Mouse (Mus musculus) midbrain, embryonic 16.5 days (tissue): ENCODE results near the gene Ccdc116. TPM values are rescaled to one million over a fixed set of nuclear protein-coding genes. Genes with fewer than 3 reads are reported as not detected.
A peak's percentile ranks its signal among the peaks of the same experiment; 100 is the strongest.

Source experiments
- ATAC-seq: fragments of 200-750 bp; cut with Nextera tagmentation; 2 replicates; pipeline ENCODE4 v1.8.0; 2017; ENCODE audit warnings: moderate TSS enrichment
- H3K27ac ChIP-seq: fragments of 300-500 bp; sonication (generic); 2 replicates; pipeline ENCODE4 v1.5.1; 2014; ENCODE audit warnings: mild to moderate bottlenecking, low read length, mixed read lengths
- H3K27me3 ChIP-seq: fragments of 300-500 bp; sonication (generic); 2 replicates; pipeline ENCODE4 v1.6.1; 2014; ENCODE audit warnings: low read depth, low read length, mixed read lengths; ENCODE audit not compliant: control insufficient read depth, insufficient read depth
- H3K36me3 ChIP-seq: fragments of 300-500 bp; sonication (generic); 2 replicates; pipeline ENCODE4 v1.6.1; 2014; ENCODE audit warnings: mild to moderate bottlenecking, low read length, moderate library complexity, mixed read lengths; ENCODE audit not compliant: control insufficient read depth, insufficient read depth
- H3K4me1 ChIP-seq: fragments of 300-500 bp; sonication (generic); 2 replicates; pipeline ENCODE4 v1.6.1; 2014; ENCODE audit warnings: mild to moderate bottlenecking, low read length, mixed read lengths; ENCODE audit not compliant: control insufficient read depth, insufficient read depth
- H3K4me2 ChIP-seq: fragments of 300-500 bp; sonication (generic); 2 replicates; pipeline ENCODE4 v1.6.1; 2014; ENCODE audit warnings: mild to moderate bottlenecking, low read length, mixed read lengths
- H3K4me3 ChIP-seq: fragments of 300-500 bp; sonication (generic); 2 replicates; pipeline ENCODE4 v1.5.1; 2014; ENCODE audit warnings: low read depth, mild to moderate bottlenecking, low read length, moderate library complexity, mixed read lengths
- H3K9ac ChIP-seq: fragments of 300-500 bp; sonication (generic); 2 replicates; pipeline ENCODE4 v1.6.1; 2014; ENCODE audit warnings: low read depth, low read length, mixed read lengths
- H3K9me3 ChIP-seq: fragments of 300-500 bp; sonication (generic); replicated peaks from 2 replicates; pipeline ENCODE4 v1.6.1; 2014; ENCODE audit warnings: mild to moderate bottlenecking, low read length, mixed read lengths; ENCODE audit not compliant: control insufficient read depth, poor library complexity, severe bottlenecking
- WGBS: fragments of 180-500 bp; shearing (Covaris S2); extraction: QIAGEN DNeasy Blood & Tissue Kit; methylation state at CpG from one replicate; pipeline ENCODE4 v1.1.7; 2014; 5-methylcytosine and 5-hydroxymethylcytosine counted together
- polyA plus RNA-seq: library from polyadenylated mRNA; unstranded; fragments of >200 nt; fragmentation: Nextera tagmentation; extraction: Ambion mirVana; gene quantifications from 2 replicates; pipeline ENCODE4 v1.2.1, GENCODE M21; 2015

Gene Ccdc116
- 3.3 and 4.4 TPM in 2 replicates for polyA plus RNA-seq

DNA sequence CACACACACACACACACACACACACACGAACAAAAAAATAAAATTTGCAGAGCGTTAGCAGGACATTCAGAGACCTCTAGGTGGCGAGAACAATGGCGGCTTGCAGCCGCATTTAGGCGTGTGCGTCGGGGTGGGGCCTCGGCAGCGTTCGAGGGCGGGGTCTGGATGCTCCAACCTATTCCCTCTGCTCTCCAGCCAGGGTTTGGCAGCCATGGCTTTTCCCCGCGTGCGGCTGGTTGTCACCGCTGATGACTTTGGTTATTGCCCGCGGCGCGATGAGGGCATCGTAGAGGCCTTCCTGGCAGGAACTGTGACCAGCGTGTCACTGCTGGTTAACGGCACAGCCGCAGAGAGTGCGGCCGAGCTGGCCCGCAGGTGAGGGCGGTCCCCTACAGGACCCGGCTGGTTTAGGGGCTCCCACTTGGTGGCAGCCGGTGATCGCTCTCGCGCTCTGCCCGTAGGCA, at the start of gene Ccdc116:
TSS of gene Ccdc116 (minus strand) at position 458 of the 464 bp plus-strand sequence.
- under 1% methylated on average over 34 of the region's 34 CpGs for WGBS
- H3K27me3 ChIP-seq = no peaks in the 10 kb centered on the region
- H3K9me3 ChIP-seq = no peaks in the 10 kb centered on the region
- peaks cover 13% of the 10 kb centered on the region for H3K4me1 ChIP-seq
- ATAC-seq = peak; percentile 90
- H3K9ac ChIP-seq = peak within 1 kb of the TSS; percentile 84
- H3K4me2 ChIP-seq = peak within 1 kb of the TSS; percentile 91
- peak within 1 kb of the TSS; percentile 78 for H3K27ac ChIP-seq
- H3K36me3 ChIP-seq = peaks cover 5% of the 10 kb centered on the region; the same call in 1 of the 2 replicates
- H3K4me3 ChIP-seq = peak within 1 kb of the TSS; percentile 73

DNA sequence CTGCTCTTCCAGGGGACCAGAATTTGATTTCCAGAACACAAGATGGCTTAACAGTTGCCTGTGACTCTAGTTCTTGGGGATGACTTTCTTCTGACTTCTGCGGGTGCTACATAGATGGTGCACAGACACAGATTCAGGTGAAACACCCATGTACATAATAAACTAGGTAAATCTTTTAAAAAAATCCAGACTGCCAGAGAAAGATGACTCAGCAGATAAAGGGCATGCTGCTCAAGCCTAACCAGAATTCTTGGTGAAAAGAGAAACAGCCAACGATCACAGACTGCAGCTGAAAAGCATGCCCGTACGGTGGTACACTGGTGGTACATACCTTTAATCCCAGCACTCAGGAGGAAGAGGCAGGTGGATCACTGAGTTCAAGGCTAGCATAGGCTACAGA, 46.8 kb upstream of the Ccdc116 start:
- Histone ChIP-seq H3K27ac (no peak overlapping the region), H3K4me1 (peaks cover 4% of the 10 kb centered on the region; the same call in 1 of the 2 replicates), H3K9ac (no peak overlapping the region), H3K9me3 (no peaks in the 10 kb centered on the region), H3K4me3 (no peak overlapping the region), H3K36me3 (no peaks in the 10 kb centered on the region), H3K27me3 (no peaks in the 10 kb centered on the region), H3K4me2 (no peak overlapping the region)
- 97% methylated on average over 4 of the region's 4 CpGs for WGBS
- no peak for ATAC-seq

DNA sequence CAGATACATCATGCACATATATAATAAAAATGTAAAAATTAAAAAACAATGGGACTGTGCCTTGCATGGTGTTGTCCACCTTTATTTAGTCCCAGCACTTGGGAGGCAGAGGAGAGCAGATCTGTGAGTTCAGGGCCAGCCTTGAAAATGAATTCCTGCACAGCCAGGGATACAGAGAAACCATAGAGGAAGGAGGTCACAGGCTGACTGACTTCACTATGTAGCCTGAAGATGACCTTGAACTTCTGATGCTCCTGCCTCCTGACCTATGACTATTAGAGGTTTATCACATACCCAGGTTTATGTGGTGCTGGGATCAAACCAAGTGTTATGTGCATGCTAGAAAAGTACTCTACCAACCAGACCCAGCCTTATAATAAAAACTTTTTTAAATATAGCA, 38.4 kb upstream of the Ccdc116 start:
- Histone ChIP-seq H3K27me3 (no peaks in the 10 kb centered on the region), H3K27ac (no peak overlapping the region), H3K4me1 (no peaks in the 10 kb centered on the region), H3K36me3 (no peaks in the 10 kb centered on the region), H3K4me3 (no peak overlapping the region), H3K9me3 (no peaks in the 10 kb centered on the region), H3K4me2 (no peak overlapping the region), H3K9ac (no peak overlapping the region)
- ATAC-seq = no peak

DNA sequence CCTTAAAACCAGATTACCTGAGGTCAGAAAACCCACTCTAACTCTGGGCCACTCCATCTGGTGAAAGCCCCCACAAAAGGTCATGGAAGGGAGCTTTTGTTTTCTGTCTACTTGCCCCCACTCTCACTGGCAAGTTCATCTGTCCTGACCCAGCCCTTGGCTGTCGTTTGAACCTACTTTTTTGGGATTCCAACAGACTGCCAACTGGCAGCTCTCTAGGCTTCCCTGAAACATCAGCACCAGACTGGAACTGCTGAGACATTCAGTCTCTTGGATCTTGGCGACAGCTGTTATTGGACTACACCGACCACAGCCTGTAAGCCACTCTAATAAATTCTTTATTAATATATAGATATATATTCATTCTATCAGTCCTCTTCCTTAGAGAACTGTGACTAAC, 36.0 kb upstream of the Ccdc116 start:
- no peak overlapping the region for H3K4me2 ChIP-seq
- no peak overlapping the region for H3K27ac ChIP-seq
- no peaks in the 10 kb centered on the region for H3K27me3 ChIP-seq
- H3K36me3 ChIP-seq = no peaks in the 10 kb centered on the region
- no peaks in the 10 kb centered on the region for H3K4me1 ChIP-seq
- no peak overlapping the region for H3K4me3 ChIP-seq
- WGBS = 86% methylated on average over 3 of the region's 3 CpGs
- H3K9me3 ChIP-seq = no peaks in the 10 kb centered on the region
- ATAC-seq = no peak
- no peak overlapping the region for H3K9ac ChIP-seq

DNA sequence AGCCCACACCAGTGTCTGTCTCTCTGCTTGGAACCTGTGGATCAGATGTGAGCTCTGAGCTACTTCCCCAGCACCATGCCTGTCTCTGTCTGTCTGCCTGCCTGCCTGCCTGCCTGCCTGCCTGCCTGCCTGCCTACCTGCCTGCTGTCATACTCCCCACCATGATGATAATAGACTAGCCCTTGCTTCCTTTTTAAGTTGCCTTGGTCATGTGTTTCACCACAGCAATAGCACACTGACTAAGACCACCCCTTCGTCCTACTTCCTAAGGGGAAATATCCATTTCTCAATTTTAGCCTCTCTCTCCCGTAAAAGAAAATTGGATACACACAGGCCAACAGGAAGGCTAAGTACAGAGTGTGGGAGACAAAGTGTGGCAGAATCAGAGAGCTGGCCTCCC, 35.1 kb upstream of the Ccdc116 start:
- no peaks in the 10 kb centered on the region for H3K27me3 ChIP-seq
- no peaks in the 10 kb centered on the region for H3K4me1 ChIP-seq
- H3K4me3 ChIP-seq = no peak overlapping the region
- no peak for ATAC-seq
- no peak overlapping the region for H3K4me2 ChIP-seq
- WGBS = 79% methylated on average over 2 of the region's 2 CpGs
- no peak overlapping the region for H3K9ac ChIP-seq
- H3K9me3 ChIP-seq = no peaks in the 10 kb centered on the region
- no peaks in the 10 kb centered on the region for H3K36me3 ChIP-seq
- H3K27ac ChIP-seq = no peak overlapping the region

DNA sequence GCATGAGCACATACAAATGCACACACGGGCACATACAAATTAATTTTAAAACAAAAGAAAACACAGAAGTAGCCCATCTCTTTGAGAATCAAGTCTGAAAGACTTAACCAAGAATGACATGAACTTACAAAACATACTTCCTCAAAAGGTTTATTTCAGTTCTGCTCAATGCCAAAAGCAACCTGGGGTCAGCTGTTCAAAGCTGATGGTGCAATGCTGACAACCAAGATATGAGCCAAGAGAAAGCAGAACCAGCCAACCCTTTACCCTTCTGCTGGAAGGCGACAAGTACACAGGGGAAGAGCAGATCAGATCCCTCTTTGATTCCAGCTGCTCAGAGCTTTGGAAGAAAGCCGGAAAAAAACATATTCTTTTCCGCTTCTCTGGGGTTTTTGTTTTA, 34.4 kb upstream of the Ccdc116 start:
- Histone ChIP-seq H3K27ac (no peak overlapping the region), H3K9ac (no peak overlapping the region), H3K4me3 (no peak overlapping the region), H3K4me2 (no peak overlapping the region), H3K4me1 (no peaks in the 10 kb centered on the region), H3K9me3 (no peaks in the 10 kb centered on the region), H3K36me3 (no peaks in the 10 kb centered on the region), H3K27me3 (no peaks in the 10 kb centered on the region)
- 81% methylated on average over 4 of the region's 4 CpGs for WGBS
- ATAC-seq = no peak

DNA sequence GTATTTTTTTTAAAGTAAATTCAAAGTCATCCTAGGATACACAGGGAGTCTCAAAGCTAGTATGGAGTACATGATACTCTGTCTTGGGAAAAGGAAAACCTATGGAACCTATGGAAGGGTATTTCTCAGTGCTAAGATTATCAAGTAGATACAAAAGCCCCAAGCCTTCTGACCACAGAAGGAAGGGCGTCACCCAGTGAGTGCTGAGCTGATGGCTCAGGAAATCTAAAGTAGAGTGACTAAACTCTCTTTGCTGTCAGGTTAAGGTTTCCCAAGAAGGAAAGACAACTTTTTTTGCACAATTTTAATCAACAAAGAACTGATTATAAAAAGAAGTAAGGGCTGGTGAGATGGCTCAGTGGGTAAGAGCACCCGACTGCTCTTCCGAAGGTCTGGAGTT, 32.7 kb upstream of the Ccdc116 start:
- no peak for ATAC-seq
- Histone ChIP-seq H3K9me3 (no peaks in the 10 kb centered on the region), H3K4me3 (no peak overlapping the region), H3K4me1 (no peaks in the 10 kb centered on the region), H3K9ac (no peak overlapping the region), H3K4me2 (no peak overlapping the region), H3K36me3 (no peaks in the 10 kb centered on the region), H3K27ac (no peak overlapping the region), H3K27me3 (no peaks in the 10 kb centered on the region)
- WGBS = 97% methylated on average over 3 of the region's 3 CpGs

DNA sequence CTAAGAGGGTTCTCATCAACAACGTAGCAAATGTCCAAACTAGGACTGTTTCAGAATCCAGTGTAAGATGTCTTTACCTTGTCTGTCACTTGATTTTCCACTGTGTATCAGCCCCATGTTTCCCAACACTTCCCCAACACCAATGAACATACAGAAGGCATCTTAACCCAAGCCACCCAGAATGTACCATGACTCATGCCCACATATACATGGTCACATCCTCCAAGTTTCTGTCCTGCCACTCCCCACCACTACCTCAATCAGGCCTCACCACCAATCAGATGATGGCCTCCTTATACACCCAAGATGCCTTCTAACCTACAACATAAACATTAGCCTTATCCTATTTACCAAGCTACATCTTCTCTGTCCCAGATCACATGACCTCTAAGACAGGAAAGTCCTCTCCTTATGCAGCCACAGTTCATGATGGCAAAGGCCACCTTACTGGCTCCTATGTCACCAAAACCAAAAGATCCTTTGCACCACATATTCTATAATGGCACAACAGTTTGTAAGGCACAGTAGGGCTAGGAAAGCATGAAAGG, 30.7 kb upstream of the Ccdc116 start:
- Histone ChIP-seq H3K9me3 (no peaks in the 10 kb centered on the region), H3K4me2 (no peak overlapping the region), H3K27me3 (no peaks in the 10 kb centered on the region), H3K36me3 (peaks cover 1% of the 10 kb centered on the region; the same call in 1 of the 2 replicates), H3K4me3 (no peak overlapping the region), H3K27ac (no peak overlapping the region), H3K4me1 (no peaks in the 10 kb centered on the region), H3K9ac (no peak overlapping the region)
- WGBS = 92% methylated on average over 1 of the region's 1 CpGs
- ATAC-seq = no peak

DNA sequence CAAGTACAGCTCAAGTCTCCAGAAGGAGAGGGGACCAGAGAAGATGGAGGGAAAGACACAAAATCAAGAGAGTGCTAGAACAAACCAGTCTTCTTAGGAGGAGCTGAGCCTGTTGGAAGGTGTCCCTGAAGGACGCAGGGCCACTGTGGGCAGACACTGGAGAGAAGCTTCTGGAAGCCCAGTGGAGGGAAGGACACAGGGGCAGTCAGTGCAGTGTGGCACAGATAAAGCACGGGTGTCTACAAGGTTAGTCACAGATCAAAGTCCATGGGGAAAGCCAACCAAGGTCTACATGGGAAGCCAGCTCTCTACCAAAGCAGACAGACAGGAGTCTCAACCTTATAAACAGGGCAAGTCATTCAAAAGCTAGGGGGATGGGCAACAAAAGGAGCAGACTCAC, 28.7 kb upstream of the Ccdc116 start:
- Histone ChIP-seq H3K27me3 (no peaks in the 10 kb centered on the region), H3K9ac (no peak overlapping the region), H3K4me1 (no peaks in the 10 kb centered on the region), H3K27ac (no peak overlapping the region), H3K36me3 (peaks cover 5% of the 10 kb centered on the region; the same call in 1 of the 2 replicates), H3K9me3 (no peaks in the 10 kb centered on the region), H3K4me3 (no peak overlapping the region), H3K4me2 (no peak overlapping the region)
- WGBS = 97% methylated on average over 2 of the region's 2 CpGs
- no peak for ATAC-seq
